Mouse (Mus musculus) urinary bladder, adult 18-20 months (tissue): ENCODE measurements around the gene Becn1.

ENCODE experiments used
- DNase-seq, 2 experiments: peaks; one replicate each; pipeline ENCODE4 v3.0.0; 2022; ENCODE audit warnings: low spot score in 2 of 2, mixed read lengths in 2 of 2

Gene Becn1

GRCm38 (mm10) chr11:101245855-101246701 is 56.0 kb downstream of the Becn1 start, which contains the start of gene Ramp2:
TSS of gene Ramp2 (plus strand) at chr11:101246028.
- DNase-seq = no peak

DNA sequence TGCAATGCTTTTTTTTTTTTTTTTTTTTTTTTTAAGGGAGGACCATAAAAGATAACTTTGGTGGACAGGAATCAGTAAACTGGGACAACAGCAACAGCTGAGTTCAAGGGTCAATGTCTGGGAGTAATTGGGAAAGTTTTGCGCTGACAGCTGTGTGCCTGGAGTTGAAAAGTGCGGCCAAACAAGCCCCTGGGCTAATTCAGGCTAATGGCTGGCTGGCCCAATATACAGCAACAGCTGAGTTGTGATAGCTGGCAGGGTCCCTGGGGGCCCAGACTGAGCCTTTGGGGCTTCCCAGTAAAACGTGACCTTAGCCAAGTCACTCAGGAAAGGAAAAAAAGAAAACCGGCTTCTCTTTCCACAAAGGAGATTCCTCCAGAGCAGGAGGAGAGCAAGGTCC is 57.0 kb downstream of the Becn1 start:
- DNase-seq = no peak

DNA sequence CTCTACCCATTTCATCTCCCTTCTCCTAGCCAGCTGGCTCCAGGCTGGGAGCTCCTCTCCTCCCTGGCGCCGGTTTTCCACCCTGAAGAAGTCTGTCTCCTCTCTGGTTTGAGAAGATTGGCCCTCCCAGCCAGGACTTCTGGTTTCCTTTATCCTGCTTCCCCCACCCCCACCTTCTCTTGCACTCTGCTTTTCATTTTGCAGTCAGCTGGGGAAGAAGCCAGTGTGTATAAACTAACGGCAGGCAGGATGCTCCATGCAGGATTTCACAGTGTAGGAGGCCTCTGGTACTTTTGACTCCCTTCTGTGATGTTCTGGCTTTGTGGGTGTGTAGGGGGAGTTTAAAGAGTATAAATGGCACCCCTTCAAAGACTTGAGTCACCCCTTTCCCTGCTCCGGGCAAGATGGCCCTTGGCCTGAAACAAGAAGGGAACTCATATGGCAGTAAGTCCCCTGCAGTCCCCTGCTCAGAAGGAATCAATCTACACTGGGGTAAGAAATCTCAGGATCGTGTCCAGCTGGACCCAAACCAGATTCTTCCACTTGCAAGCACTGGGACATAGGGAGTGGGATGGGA is 63.9 kb downstream of the Becn1 start:
- DNase-seq = no peak

DNA sequence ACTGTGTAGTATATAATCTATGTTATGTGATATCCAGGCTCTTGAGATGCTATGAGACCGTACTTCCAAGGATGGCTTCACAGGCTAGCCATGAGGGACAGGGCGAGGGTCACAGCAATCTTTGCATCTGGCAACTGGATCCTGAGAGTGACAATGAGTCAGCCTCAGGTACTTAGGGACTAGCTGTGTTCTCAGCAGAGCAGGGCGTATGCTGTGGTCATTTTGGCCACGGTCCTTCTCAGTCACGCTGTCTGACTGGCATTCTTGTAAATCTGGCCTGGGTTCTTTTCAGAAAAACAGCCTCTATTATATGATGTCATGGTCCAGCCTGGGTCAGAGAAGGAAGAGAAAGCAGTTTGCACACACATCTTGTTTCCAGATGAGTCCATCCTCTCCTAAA is 65.3 kb downstream of the Becn1 start:
- no peak for DNase-seq
